Mouse (Mus musculus) liver, adult (tissue): ENCODE results near the gene B4galnt2.

ENCODE experiments used
- GATA4 ChIP-seq: IDR thresholded peaks from 2 replicates; pipeline ENCODE4 v1.6.1; 2014; ENCODE audit warnings: mild to moderate bottlenecking, low read length; ENCODE audit not compliant: insufficient replicate concordance

Gene B4galnt2

GRCm38 (mm10) chr11:95826317-95827167 is 88.1 kb downstream of the B4galnt2 start:
- TF ChIP-seq GATA4 = no peak

GRCm38 (mm10) chr11:95825625-95826024 is 89.1 kb downstream of the B4galnt2 start:
- TF ChIP-seq GATA4 = no peak

GRCm38 (mm10) chr11:95824877-95825243 is 89.8 kb downstream of the B4galnt2 start:
- no peak for TF ChIP-seq GATA4

GRCm38 (mm10) chr11:95824071-95824876 is 90.4 kb downstream of the B4galnt2 start, which contains the start of gene Phospho1:
TSS of gene Phospho1 (plus strand) at chr11:95824499.
- peak; percentile 35; the same call in 1 of the 2 replicates for TF ChIP-seq GATA4

- TF ChIP-seq GATA4 = no peak
Observed at GRCm38 (mm10) chr11:95822437-95822836, 92.3 kb downstream of the B4galnt2 start.

GRCm38 (mm10) chr11:95821511-95821910 is 93.2 kb downstream of the B4galnt2 start:
- TF ChIP-seq GATA4 = no peak; the same call in 1 of the 2 replicates

GRCm38 (mm10) chr11:95819138-95819537 is 95.6 kb downstream of the B4galnt2 start:
- TF ChIP-seq GATA4 = no peak
